ENCODE assay signal across 36 mouse cellular contexts in genomic region chr1:74861783-74862182, GRCm38 (mm10). TPM values are rescaled to one million over a fixed set of nuclear protein-coding genes. Genes with fewer than 3 reads are reported as not detected.
DNase-seq lines count a peak whose midpoint lies in the region; TF ChIP-seq lines count a peak whose summit lies in the region.
"Had no signal": no experiment of that assay in that cellular context is flagged by ENCODE, and none has a peak within 500 bp of the region (broad histone marks: within the 10 kb centered on the region; RNA-seq: fewer than 3 reads in every experiment).

No protein-coding gene starts in this region.

- H3K4me1 ChIP-seq in cortical plate, adult 2 months (ENCODE audit: control insufficient read depth, insufficient read depth, low read length), result peaks cover 6% of the 10 kb centered on the region

- no peak for DNase-seq in layer of hippocampus, adult 2 months (ENCODE audit: low spot score in 2 of 2)
- no peak for DNase-seq in layer of hippocampus, postnatal 14 days (ENCODE audit: low spot score in 2 of 2)
- DNase-seq in A20 (ENCODE audit: low read depth, low spot score), result peak; percentile 22
- DNase-seq in ES-CJ7 (ENCODE audit: low read depth, low spot score), result peak; percentile 69
- no peak for DNase-seq in spleen, postnatal 4 days (ENCODE audit: low spot score in 2 of 2)
- DNase-seq in lung, postnatal 36 days, result no peak
- DNase-seq: adrenal gland, postnatal 36 days; cerebellum, adult 11 months; gastrocnemius, postnatal 36 days; kidney, adult 18-20 months; kidney, postnatal 10 days; lung, adult 2 months; lung, postnatal 14 days; right cerebral cortex, adult 18-20 months; right cerebral cortex, postnatal 4 days had no signal

- peak; percentile 61 for TF ChIP-seq CTCF in layer of hippocampus, adult 2 months (conservative IDR thresholded peaks at IDR 0.05)
- TF ChIP-seq CTCF in cortical plate, adult 2 months (IDR thresholded peaks at IDR 0.05; ENCODE audit: extremely low read depth, insufficient read depth, low read length), result 0 out of 2 replicates have a peak, but pooled peaks have one; percentile 15

- no peak overlapping the region for H3K27ac ChIP-seq in layer of hippocampus, adult 2 months
- no peak overlapping the region for H3K27ac ChIP-seq in cortical plate, adult 2 months (ENCODE audit: insufficient read depth, low read length)
- H3K27ac ChIP-seq: embryonic facial prominence, embryonic 12.5 days; forebrain, embryonic 12.5 days; hindbrain, embryonic 12.5 days; limb, embryonic 12.5 days; liver, embryonic 12.5 days; midbrain, embryonic 13.5 days; stomach, embryonic 15.5 days had no signal

- no peak overlapping the region for H3K4me3 ChIP-seq in layer of hippocampus, adult 2 months
- H3K4me3 ChIP-seq in cortical plate, adult 2 months (ENCODE audit: insufficient read depth, low read length), result no peak overlapping the region
- H3K4me3 ChIP-seq: embryonic facial prominence, embryonic 12.5 days; forebrain, embryonic 12.5 days; hindbrain, embryonic 12.5 days; limb, embryonic 12.5 days; liver, embryonic 12.5 days; midbrain, embryonic 13.5 days; myocyte; stomach, embryonic 15.5 days had no signal

- TF ChIP-seq POLR2A in cortical plate, adult 2 months (IDR thresholded peaks at IDR 0.05; ENCODE audit: extremely low read depth, insufficient read depth, low read length), result no peak

RNA-seq across cellular contexts. Expression of gene Cdk5r2, which starts 7.0 kb away (rescaled TPM):
- total RNA-seq in layer of hippocampus, adult 2 months (2021), result 100 to 1,000 TPM; 193 to 196 TPM
- total RNA-seq in layer of hippocampus, postnatal 14 days (2021), result 100 to 1,000 TPM; 270 to 283 TPM
- polyA plus RNA-seq in cortical plate, adult 2 months (2012; rRNA removed), result 304 and 313 TPM in 2 replicates
- total RNA-seq: G1E; gastrocnemius, adult 18-20 months; gastrocnemius, postnatal 36 days; heart, postnatal 25 days; megakaryocyte, adult 5-6 weeks had no signal
- polyA plus RNA-seq: G1E; limb, embryonic 12.5 days; liver, embryonic 12.5 days; thymus, postnatal 0 days had no signal

RNA-seq across cellular contexts. Expression of gene Fev, which starts 23.4 kb away (rescaled TPM):
- total RNA-seq in layer of hippocampus, adult 2 months (2021), result not detected
- total RNA-seq in layer of hippocampus, postnatal 14 days (2021), result not detected
- not detected in 2 replicates for polyA plus RNA-seq in cortical plate, adult 2 months (2012; rRNA removed)
- total RNA-seq: gastrocnemius, adult 18-20 months; gastrocnemius, postnatal 36 days; heart, adult 8-10 months; heart, postnatal 25 days; layer of hippocampus, postnatal 25 days; left cerebral cortex, postnatal 10 days; megakaryocyte, adult 5-6 weeks had no signal
- polyA plus RNA-seq: C2C12; forebrain, embryonic 12.5 days; G1E; lung, adult 2 months; myocyte; neural tube, embryonic 14.5 days; thymus, postnatal 0 days; urinary bladder, adult 2 months had no signal

RNA-seq across cellular contexts. Expression of gene Cryba2, which starts 31.2 kb away (rescaled TPM):
- total RNA-seq in layer of hippocampus, adult 2 months (2021), result not detected
- total RNA-seq in layer of hippocampus, postnatal 14 days (2021), result under 1 TPM in 1 of 2 experiments, not detected in 1; 0.91 TPM
- polyA plus RNA-seq in cortical plate, adult 2 months (2012; rRNA removed), result 0.66 and 1.4 TPM in 2 replicates
- total RNA-seq: G1E; gastrocnemius, adult 18-20 months; gastrocnemius, postnatal 36 days; heart, adult 8-10 months; heart, postnatal 25 days; left cerebral cortex, postnatal 10 days; megakaryocyte, adult 5-6 weeks had no signal
- polyA plus RNA-seq: C2C12; forebrain, embryonic 12.5 days; G1E; heart, embryonic 14.5 days; limb, embryonic 12.5 days; liver, embryonic 12.5 days; lung, adult 2 months; myocyte; urinary bladder, adult 2 months had no signal

Comparison
In these comparisons a context has a peak if more than half of its experiments do, and no peak if none do; other contexts are left out.
1. DNase-seq: peak in A20 (single experiment) and ES-CJ7 (single experiment); none in layer of hippocampus, adult 2 months (0 of 2), layer of hippocampus, postnatal 14 days (0 of 2), spleen, postnatal 4 days (0 of 2) and lung, postnatal 36 days (single experiment).